Mouse (Mus musculus) gastrocnemius, adult 18-20 months (tissue): ENCODE results near the gene Pnpla6. TPM values are rescaled to one million over a fixed set of nuclear protein-coding genes. Genes with fewer than 3 reads are reported as not detected.

Source experiments
- DNase-seq: peaks from one replicate; pipeline ENCODE4 v3.0.0; 2021; ENCODE audit warnings: low spot score
- long read RNA-seq, 2 experiments: library from polyadenylated mRNA; stranded (forward); transcript quantifications; one replicate each; pipeline ENCODE4 v2.0.0; 2021
- total RNA-seq, 2 experiments: library from RNA; stranded (reverse); gene quantifications; 2 replicates each; pipeline ENCODE4 v1.2.3; 2021

The Pnpla6 gene
- 10 to 100 TPM in 1 of 2 experiments, 1 to 10 TPM in 1; 8.0 to 10.0 TPM for total RNA-seq
- long read RNA-seq, experiment 1, full-length matches to known transcripts = 1 of 9 reads
- long read RNA-seq, experiment 1, partial matches to known transcripts = 2 of 9 reads
- long read RNA-seq, experiment 1, other reads (novel, unspliced or antisense) = 6 of 9 reads
- long read RNA-seq, experiment 2, full-length matches to known transcripts = 1 of 6 reads
- long read RNA-seq, experiment 2, partial matches to known transcripts = 4 of 6 reads
- long read RNA-seq, experiment 2, other reads (novel, unspliced or antisense) = 1 of 6 reads

DNA sequence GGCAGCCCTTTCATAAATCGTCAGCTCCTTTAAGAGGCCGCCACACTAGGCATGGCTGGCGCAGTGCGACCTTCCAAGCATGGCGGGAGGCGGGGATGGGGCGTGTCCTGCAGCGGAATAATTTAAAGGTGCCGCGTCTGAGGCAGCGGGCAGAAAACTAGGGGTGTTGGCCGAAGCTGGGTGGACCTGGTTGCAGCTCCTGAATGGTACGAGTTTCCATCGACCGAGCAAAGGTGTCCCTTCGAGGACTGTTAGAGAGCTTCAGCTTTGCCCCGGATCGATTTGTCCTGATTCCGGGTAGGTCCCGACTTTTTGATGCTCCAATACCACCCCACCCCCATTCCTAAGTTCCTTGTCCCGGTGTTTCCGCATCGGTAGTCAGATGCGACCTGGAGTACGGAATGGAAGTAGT is at the start of gene Pnpla6:
Gene Pnpla6 (plus strand): TSS at position 125 of the 412 bp plus-strand sequence.
- peak; percentile 90 for DNase-seq

DNA sequence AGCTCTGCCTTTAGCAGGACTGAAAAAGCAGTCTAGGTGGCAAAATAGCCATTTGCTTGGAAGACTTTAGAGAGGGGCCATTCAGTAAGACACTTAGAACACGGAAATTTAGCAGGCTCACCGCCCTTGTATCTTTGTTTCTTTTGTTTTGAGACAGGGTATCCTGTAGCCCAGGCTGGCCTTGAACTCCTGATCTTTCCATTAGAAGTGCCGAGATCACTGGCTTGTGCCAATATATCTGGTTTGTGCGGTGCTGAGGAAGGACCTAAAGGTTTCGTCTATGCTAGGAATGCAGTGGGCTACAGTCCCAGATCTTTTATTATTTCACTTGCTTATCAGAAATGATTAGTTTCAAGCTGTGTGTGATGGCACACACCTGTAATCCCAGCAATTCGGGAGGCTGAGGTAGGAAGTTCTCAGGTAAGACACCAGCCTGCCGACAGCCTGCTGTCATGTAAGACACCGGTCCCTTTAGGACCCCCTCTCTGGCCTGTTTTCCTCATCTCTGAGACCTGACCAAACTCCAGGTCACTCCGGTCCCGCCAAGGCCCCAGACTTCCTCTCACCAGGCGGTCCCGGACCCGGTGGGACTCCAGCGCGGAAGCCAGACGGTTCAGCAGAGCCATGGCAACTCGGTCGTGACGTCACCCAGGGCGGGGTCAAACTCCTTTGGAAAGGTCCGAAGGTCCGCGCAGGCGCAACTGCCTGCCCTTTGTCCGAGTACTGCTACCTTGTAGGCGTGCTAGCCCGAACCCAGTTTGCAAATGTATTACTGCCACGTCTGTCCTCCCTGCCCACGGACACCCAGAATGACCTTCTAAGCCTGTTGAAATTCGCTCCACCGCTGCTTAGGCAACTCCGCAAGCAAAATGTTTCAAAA is 47.9 kb upstream of the Pnpla6 start, which contains the start of gene Pex11g:
Gene Pex11g (minus strand): TSS at position 675 of the 880 bp plus-strand sequence.
- DNase-seq = peak; percentile 97

- no peak for DNase-seq
Observed at GRCm38 (mm10) chr8:3467886-3468545, 47.2 kb upstream of the Pnpla6 start.

GRCm38 (mm10) chr8:3468838-3469237 is 46.3 kb upstream of the Pnpla6 start:
- DNase-seq = no peak

GRCm38 (mm10) chr8:3470562-3470961 is 44.6 kb upstream of the Pnpla6 start, which contains the start of gene Tex45:
TSS of gene Tex45 (plus strand) at chr8:3470862.
- DNase-seq = no peak

- no peak for DNase-seq
Observed at GRCm38 (mm10) chr8:3475715-3476429, 39.3 kb upstream of the Pnpla6 start.

DNA sequence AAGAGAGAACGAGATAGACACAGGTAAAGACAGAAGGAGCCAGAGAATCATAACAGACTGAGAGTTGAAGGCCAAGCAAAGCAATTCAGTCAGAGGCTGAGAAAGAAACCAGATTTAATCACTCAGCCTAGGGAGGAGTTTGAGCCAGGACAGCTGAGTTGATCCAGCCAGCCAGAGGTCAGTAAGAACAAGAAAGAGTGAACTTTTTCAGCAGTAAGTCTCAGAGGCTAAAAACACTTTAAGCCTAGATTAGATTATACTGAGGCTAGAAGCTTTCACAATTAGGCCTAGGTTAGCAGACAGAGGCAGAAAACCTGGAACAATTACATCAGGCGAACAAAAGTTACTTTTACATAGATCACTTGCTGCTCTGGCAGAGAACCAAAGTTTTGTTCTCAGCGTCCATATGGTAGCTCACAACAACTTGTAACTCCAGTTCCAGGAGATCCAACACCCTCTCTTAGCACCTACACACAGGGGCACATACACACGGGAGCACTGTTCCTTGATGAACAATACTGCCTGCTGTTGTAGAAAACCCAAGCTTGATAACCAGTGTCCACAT is 34.9 kb upstream of the Pnpla6 start:
- no peak for DNase-seq

DNA sequence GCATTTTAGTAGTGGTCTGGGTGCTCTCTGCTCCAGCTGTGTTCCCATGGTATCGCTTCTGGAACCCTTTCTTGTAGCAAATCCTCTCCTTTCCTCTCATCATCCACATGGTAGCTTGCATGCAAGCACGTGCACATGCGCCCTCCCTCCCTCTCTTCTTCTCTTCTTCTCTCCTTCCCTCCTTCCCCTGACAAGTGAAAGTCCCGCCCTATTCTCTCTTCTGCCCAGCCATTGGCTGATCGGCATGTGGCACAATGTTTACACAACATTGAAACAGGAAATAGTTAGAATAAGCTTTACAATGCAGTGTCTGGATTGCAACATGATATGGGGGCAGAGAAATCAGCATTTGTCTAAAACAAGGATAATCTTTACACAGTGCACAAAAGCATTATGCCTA is 33.6 kb upstream of the Pnpla6 start:
- no peak for DNase-seq

GRCm38 (mm10) chr8:3482240-3482740 is 32.9 kb upstream of the Pnpla6 start:
- DNase-seq = no peak

DNA sequence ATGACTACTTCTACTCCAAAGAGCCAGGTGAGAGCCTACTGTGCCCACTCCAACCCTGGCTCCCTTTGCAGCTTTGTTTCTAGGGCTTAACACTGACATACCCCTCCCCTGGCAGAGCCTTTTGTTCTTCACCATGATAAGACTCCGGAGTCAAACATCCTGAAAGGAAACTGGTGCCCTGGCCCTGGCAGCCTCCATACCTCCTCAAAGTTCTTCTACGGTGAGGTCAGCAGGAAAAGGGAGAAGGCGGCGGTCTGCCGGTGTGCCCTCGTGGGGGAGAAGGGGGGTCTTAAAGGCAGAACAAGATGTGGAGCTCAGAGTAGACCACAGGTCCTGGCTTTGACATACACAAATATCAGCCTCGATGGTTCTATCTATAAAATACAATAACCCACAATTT is 31.6 kb upstream of the Pnpla6 start:
- no peak for DNase-seq

DNA sequence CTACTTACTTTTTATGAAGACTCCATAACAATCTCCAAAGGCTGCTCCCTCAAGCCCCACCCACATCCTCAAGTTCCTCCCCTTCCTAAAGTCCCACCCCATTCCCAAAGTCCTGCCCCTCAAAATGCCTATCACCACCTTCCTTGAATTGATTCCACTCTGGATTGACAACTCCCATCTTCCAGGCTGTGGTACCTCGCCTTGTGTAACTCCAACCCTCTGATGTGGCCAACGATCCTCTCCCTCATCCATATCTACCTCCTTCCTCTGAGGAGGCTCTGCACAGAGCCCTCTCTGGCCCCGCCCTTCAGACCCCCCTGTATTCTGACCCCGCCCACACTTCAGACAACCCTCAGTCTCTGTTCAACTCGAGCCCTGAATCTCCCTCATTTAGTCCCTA is 30.0 kb upstream of the Pnpla6 start:
- no peak for DNase-seq

GRCm38 (mm10) chr8:3492901-3493844 is 22.0 kb upstream of the Pnpla6 start, which contains the start of gene Zfp358:
TSS of gene Zfp358 (plus strand) at chr8:3493138.
- peak; percentile 69 for DNase-seq

DNA sequence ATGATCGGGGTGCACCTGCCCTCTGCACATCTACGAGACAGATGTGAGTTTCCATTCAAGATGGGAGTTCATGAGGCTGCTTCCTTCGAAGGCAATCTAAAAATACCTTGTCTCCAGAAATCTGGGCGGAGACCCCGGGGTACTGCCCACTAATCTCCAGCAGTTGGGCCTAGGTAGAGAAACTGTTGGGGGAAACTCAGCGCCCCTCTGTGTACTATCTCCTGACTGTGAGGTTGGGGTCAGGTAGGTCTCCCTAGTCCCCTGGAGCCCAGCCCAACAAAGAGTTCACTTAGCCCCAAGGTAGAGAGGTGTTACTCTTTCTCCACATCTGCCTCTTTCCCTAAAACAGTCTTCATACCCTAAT is 21.4 kb upstream of the Pnpla6 start:
- no peak for DNase-seq

- no peak for DNase-seq
Observed at GRCm38 (mm10) chr8:3495578-3496427, 19.4 kb upstream of the Pnpla6 start.

DNA sequence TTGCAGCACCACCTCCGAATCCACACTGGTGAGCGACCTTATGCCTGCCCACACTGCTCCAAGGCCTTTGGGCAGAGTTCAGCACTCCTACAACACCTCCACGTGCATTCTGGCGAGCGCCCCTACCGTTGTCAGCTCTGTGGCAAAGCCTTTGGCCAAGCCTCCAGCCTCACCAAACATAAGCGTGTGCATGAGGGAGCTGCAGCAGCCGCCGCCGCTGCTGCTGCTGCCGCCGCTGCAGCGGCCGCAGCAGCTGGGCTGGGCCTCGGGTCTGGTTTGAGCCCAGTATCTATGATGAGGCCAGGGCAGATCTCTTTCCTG is 18.8 kb upstream of the Pnpla6 start:
- no peak for DNase-seq

GRCm38 (mm10) chr8:3498583-3498982 is 16.6 kb upstream of the Pnpla6 start:
- DNase-seq = no peak

DNA sequence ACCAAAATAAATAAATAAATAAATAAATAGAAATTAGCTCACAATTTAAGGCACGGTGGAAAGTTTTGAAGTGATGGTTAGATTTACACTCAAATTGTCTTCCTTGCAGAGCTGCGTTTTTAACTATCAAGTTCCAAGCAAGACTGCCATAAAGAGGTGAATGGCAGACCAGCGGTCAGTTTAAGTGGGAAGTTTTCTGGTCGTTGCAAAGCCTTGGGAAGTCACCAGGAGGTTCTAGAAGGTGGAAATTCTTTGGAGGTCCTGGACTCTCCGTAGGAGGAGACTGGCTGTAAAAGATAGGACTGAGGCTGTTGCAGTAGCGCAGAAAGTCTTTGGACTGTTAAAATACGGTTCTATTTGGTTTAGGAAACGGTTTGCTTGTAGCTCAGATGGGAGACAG is 15.4 kb upstream of the Pnpla6 start:
- DNase-seq = peak; percentile 17

DNA sequence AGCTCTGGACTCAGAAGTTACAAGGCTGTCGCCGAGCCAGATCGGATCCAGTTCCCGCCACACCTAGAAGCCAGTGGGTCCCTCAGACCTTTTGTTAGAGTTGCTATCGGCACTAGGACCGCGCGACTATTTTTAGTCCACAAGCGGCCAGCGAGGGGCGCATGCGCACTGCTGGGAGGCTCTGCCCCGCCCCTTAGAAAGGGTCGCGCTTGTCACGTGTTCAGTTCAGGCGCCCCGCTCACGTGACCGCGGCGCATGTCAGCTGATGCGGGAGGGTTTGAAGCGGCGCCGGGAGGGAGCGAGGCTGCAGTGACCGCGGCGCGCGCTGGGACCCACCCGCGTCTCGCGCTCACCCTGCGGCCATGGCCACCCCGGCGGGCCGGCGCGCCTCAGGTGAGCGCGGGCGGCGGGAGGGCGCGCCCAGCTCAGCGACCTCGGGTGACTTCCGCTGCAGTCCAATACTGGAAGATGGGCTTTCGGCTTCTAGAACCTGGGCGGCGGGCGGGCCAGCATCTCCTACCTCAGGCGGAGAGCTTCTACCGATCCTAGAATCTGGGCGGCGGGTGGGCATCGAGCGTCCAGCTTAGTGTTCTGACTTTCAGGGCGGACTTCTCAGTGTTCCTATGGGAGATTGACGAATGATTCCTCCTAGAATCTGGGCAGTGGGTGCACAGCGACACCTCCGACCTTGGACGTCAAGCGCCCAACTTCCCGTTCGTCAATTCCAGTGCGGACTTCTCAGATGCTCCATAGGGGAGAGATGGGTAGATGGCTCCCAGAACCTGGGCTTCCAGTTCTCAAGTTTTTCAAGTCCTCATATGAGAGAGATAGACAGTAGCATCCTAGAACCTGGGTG is 14.7 kb upstream of the Pnpla6 start, which contains the start of gene Mcoln1:
Gene Mcoln1 (plus strand): TSS at position 223 of the 856 bp plus-strand sequence.
- DNase-seq = peak; percentile 98
